Mouse (Mus musculus) lung, postnatal 0 days (tissue): Measurements from ENCODE around the gene Nav3.

Source experiments
- CTCF ChIP-seq: IDR thresholded peaks from 2 replicates; pipeline ENCODE4 v1.5.1; 2016; ENCODE audit warnings: antibody characterized with exemption, mild to moderate bottlenecking
- EP300 ChIP-seq: IDR thresholded peaks from 2 replicates; pipeline ENCODE4 v1.6.1; 2016; ENCODE audit warnings: antibody characterized with exemption, mild to moderate bottlenecking, control low read depth

DNA sequence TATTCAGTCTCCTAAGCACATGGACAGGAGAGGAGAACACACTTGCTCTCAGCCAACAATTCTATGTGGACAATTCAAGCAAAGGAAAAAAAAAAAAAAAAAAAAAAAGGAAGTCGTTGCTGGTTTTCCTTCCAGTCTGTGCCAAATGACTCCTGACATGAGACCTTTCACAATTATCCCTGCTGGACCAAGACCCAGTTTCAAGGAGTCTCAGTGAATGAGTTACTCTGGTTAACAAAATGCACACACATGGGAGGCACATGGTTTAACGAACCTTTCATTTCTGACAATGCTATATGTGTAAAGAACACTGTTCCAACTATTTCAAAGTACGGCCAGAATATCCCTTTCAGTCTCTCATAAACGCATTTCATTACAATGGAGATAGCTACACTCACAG is 552.8 kb downstream of the Nav3 start:
- TF ChIP-seq EP300: no peak
- TF ChIP-seq CTCF: no peak
